Mouse (Mus musculus) CH12.LX (cell line): ENCODE data around the gene Prkaa1.

Experiments used
- CTCF ChIP-seq, 2 experiments: IDR thresholded peaks in 1 of 2; conservative IDR thresholded peaks in 1 of 2; 2 replicates each; pipeline ENCODE4 v1.5.1; 2011 to 2012; ENCODE audit warnings: low read depth in 2 of 2, low read length in 2 of 2, improper control_type of control experiment in 1 of 2, inconsistent platforms in 1 of 2, mild to moderate bottlenecking in 1 of 2, moderate library complexity in 1 of 2
- E2F4 ChIP-seq: IDR thresholded peaks from 2 replicates; pipeline ENCODE4 v1.6.1; 2011; ENCODE audit warnings: low read depth, low read length, improper control_type of control experiment; ENCODE audit not compliant: insufficient replicate concordance
- MAX ChIP-seq: IDR thresholded peaks from 2 replicates; pipeline ENCODE4 v1.6.1; 2011; ENCODE audit warnings: low read length, improper control_type of control experiment
- MEF2A ChIP-seq: IDR thresholded peaks from 2 replicates; pipeline ENCODE4 v1.6.1; 2014; ENCODE audit warnings: low read depth, mild to moderate bottlenecking, inconsistent platforms, low read length, improper control_type of control experiment, borderline replicate concordance
- POLR2A ChIP-seq: IDR thresholded peaks from 2 replicates; pipeline ENCODE4 v1.6.1; 2011; ENCODE audit warnings: low read depth, mild to moderate bottlenecking, improper control_type of control experiment, low read length
- SMC3 ChIP-seq: IDR thresholded peaks from 2 replicates; pipeline ENCODE4 v1.6.1; 2011; ENCODE audit warnings: low read depth, low read length, improper control_type of control experiment
- USF1 ChIP-seq: IDR thresholded peaks from 2 replicates; pipeline ENCODE4 v1.6.1; 2014; ENCODE audit warnings: low read depth, mild to moderate bottlenecking, inconsistent platforms, low read length, improper control_type of control experiment

DNA sequence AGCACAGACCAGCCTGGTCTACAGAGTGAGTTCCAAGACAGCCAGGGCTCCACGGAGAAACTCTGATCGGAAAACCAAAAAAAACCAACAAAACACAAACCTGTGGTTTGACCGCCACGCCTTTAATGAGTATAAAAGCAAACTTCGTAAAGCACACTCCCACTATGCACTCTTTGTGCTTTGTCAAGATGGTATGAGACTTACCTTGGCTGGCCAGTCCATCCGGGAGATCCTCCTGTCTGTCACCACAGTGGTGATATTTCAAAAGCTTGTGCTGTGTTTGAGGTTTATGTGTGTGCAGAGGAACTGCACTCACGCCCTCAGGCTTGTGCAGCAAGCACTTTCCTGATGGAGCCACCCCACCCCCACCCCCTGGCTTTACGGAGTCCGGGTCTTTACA, 61.6 kb downstream of the Prkaa1 start:
- TF ChIP-seq MAX (no peak), CTCF (conservative IDR thresholded peaks at IDR 0.05 in 1 of 2, IDR thresholded peaks at IDR 0.05 in 1 of 2; ENCODE audit: low read depth in 2 of 2, low read length in 2 of 2) (no peak), POLR2A (no peak), MEF2A (no peak), SMC3 (no peak), USF1 (no peak), E2F4 (no peak)
